Mouse (Mus musculus): ENCODE measurements around the gene Pkp2. TPM values are rescaled to one million over a fixed set of nuclear protein-coding genes. Genes with fewer than 3 reads are reported as not detected.

Pkp2 gene
- polyA plus RNA-seq, 1 experiment = 61.1 TPM

- H3K9ac ChIP-seq (ENCODE audit: low read depth, poor library complexity, severe bottlenecking) = peak overlapping the region; percentile 93
- H3K27me3 ChIP-seq (ENCODE audit: control insufficient read depth, insufficient read depth, low read length, poor library complexity, severe bottlenecking) = no peaks in the 10 kb centered on the region
- peaks cover 2% of the 10 kb centered on the region for H3K4me1 ChIP-seq (ENCODE audit: control insufficient read depth, insufficient read depth, low read length)
- TF ChIP-seq EP300 (IDR thresholded peaks at IDR 0.05; ENCODE audit: insufficient read depth, low read depth, low read length) (no peak), POLR2A (IDR thresholded peaks at IDR 0.05; ENCODE audit: insufficient read depth, low read length) (no peak), CTCF (IDR thresholded peaks at IDR 0.05; ENCODE audit: low read depth, low read length) (no peak)
- H3K27ac ChIP-seq (ENCODE audit: insufficient read depth, low read length) = peak overlapping the region; percentile 53
- peak overlapping the region; percentile 30 for H3K4me3 ChIP-seq (ENCODE audit: low read depth, low read length)
- peaks cover 32% of the 10 kb centered on the region for H3K36me3 ChIP-seq (ENCODE audit: control insufficient read depth, insufficient read depth, low read length, poor library complexity, severe bottlenecking)
- H3K9me3 ChIP-seq (replicated peaks; ENCODE audit: control insufficient read depth, insufficient read depth, low read length, poor library complexity, severe bottlenecking) = no peaks in the 10 kb centered on the region
Observed at GRCm38 (mm10) chr16:16303888-16304287, 90.8 kb downstream of the Pkp2 start.

GRCm38 (mm10) chr16:16311319-16311718 lies 98.2 kb downstream of the Pkp2 start:
- Histone ChIP-seq H3K27me3 (ENCODE audit: control insufficient read depth, insufficient read depth, low read length, poor library complexity, severe bottlenecking) (no peaks in the 10 kb centered on the region), H3K9ac (ENCODE audit: low read depth, poor library complexity, severe bottlenecking) (no peak overlapping the region), H3K36me3 (ENCODE audit: control insufficient read depth, insufficient read depth, low read length, poor library complexity, severe bottlenecking) (peaks cover 51% of the 10 kb centered on the region), H3K9me3 (replicated peaks; ENCODE audit: control insufficient read depth, insufficient read depth, low read length, poor library complexity, severe bottlenecking) (no peaks in the 10 kb centered on the region), H3K4me1 (ENCODE audit: control insufficient read depth, insufficient read depth, low read length) (no peaks in the 10 kb centered on the region), H3K4me3 (ENCODE audit: low read depth, low read length) (no peak overlapping the region), H3K27ac (ENCODE audit: insufficient read depth, low read length) (no peak overlapping the region)
- TF ChIP-seq POLR2A (IDR thresholded peaks at IDR 0.05; ENCODE audit: insufficient read depth, low read length) = no peak
- no peak for TF ChIP-seq CTCF (IDR thresholded peaks at IDR 0.05; ENCODE audit: low read depth, low read length)
- TF ChIP-seq EP300 (IDR thresholded peaks at IDR 0.05; ENCODE audit: insufficient read depth, low read depth, low read length) = no peak

Other genes starting within 250 kb of the Pkp2 start
- gene Yars2, start 89.6 kb downstream of the Pkp2 start, polyA plus RNA-seq (2011; ENCODE audit: insufficient read depth, insufficient read length, low read depth, missing spikeins) = 31.8 and 36.6 TPM in 2 replicates
- gene Dnm1l, start 145.6 kb downstream of the Pkp2 start, polyA plus RNA-seq (2011; ENCODE audit: insufficient read depth, insufficient read length, low read depth, missing spikeins) = 210 and 221 TPM in 2 replicates